Mouse (Mus musculus) cerebellum, adult (tissue): Measurements from ENCODE around the gene Ttll12.
A peak's percentile ranks its signal among the peaks of the same experiment; 100 is the strongest.

Source experiments
- ATAC-seq: cut with Nextera tagmentation; 2 replicates; pipeline ENCODE4 v1.9.2; 2017; ENCODE audit warnings: mild to moderate bottlenecking, moderate library complexity, mixed read lengths; ENCODE audit not compliant: insufficient number of reproducible peaks, low FRiP score, low TSS enrichment

Gene Ttll12

GRCm38 (mm10) chr15:83563857-83564651 lies 30.9 kb downstream of the Ttll12 start:
- ATAC-seq = no peak

GRCm38 (mm10) chr15:83563327-83563856 lies 31.6 kb downstream of the Ttll12 start, which contains the start of the genes Tspo and Mcat:
Gene Tspo (plus strand): TSS chr15:83563592.
Gene Mcat (minus strand): TSS chr15:83563787.
- ATAC-seq = no peak

- ATAC-seq = no peak
Measured at GRCm38 (mm10) chr15:83562626-83563270, 32.2 kb downstream of the Ttll12 start.

- ATAC-seq = no peak
Measured at GRCm38 (mm10) chr15:83560941-83561477, 33.9 kb downstream of the Ttll12 start.

DNA sequence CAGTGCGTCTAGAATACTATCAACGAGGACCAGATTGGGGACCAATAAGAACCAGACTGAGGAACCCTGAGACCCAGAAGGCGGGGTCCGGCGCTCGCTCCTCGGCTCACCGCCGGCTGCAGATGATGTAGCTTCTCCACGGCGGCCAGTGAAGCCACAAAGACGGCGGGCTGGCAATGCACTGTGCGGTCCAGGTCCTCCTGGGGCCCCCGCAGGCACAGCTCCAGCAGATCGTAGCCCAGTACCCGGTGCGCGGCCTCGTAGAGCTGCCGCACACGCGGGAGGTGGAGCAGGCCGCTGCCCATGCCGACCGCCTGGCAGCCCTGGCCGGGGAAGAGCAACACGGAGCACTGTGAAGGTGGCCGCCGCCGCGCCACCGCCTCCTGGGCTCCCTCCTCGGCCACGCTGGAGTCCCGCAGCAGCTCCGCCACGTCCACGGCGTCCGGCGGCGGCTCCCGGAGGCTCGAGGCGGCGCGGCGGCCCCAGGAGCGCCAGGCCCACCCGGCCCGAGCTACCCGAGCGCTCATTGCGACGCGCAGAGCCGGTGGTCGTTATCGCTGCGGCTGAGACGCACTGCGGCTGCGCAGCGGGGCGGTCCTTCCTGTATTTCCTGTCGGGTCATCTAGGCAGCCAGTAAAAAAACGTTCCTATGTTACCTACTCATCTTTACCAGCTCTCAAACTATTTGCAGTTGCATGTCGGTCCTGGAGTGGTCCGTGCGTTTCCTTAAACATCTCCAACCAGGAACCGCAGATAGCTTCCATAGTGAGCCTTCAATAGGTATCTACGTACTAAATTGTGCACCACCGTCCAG lies 39.6 kb downstream of the Ttll12 start:
- ATAC-seq = peak; percentile 83

DNA sequence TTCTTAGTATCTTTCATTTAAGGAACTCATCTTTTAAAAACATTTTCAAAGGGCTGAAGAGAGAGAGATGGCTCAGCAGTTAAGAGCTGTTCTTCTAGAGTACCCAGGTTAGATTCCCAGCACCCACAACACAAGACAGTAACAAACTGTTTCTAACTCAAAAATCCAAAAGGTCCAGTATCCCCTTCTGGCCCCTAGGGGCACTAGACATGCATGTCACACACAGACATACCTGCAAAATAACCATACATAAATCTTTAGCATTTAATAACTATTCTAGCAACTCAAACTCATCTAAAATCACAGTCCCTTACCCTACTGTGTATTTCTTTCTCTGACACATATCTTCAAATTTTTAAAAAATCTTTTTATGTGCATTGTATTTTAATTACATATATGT lies 41.1 kb downstream of the Ttll12 start:
- no peak for ATAC-seq

DNA sequence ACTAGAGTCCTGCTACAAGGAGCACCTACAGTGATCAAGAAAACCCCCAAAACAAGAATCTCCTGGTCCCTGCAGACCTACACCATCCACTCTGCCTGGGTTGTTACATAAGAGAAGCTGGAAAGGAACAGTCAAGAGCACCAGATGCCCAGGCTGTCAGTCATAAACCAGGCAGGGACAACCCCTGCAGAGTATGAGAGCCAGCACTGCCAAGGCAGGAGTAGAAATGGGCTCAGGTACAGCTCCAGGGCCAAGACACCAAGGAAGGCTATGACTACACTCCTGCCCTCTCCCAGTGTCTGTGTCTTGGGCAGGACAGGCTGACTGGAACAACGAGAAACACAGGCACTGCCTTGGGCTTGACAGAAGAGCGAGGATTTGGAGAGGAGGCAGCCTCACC lies 44.8 kb downstream of the Ttll12 start:
- no peak for ATAC-seq

GRCm38 (mm10) chr15:83547144-83547543 lies 47.8 kb downstream of the Ttll12 start:
- no peak for ATAC-seq

DNA sequence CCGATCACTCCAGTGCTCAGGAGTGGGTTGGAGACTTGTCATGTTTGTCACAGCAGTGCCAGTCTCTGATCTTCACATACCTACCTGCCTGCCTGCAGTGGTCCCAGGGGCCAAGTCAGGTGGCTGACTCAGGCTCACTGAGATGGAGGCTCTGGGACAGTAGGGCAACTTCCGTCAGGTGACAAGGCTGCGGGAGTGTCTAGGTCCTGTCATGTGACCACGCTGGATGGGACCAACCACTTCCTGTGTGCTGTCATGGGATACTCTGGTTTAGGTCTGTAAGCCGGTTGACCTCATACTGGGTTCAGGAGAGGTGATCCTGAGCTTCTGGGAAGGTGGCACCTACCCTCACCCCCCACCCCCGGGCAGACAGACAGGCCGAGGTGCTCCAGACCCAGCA lies 48.9 kb downstream of the Ttll12 start:
- ATAC-seq = no peak

GRCm38 (mm10) chr15:83541647-83542287 lies 53.2 kb downstream of the Ttll12 start:
- no peak for ATAC-seq

GRCm38 (mm10) chr15:83539905-83540304 lies 55.1 kb downstream of the Ttll12 start:
- no peak for ATAC-seq

- no peak for ATAC-seq
Measured at GRCm38 (mm10) chr15:83538855-83539254, 56.1 kb downstream of the Ttll12 start.

DNA sequence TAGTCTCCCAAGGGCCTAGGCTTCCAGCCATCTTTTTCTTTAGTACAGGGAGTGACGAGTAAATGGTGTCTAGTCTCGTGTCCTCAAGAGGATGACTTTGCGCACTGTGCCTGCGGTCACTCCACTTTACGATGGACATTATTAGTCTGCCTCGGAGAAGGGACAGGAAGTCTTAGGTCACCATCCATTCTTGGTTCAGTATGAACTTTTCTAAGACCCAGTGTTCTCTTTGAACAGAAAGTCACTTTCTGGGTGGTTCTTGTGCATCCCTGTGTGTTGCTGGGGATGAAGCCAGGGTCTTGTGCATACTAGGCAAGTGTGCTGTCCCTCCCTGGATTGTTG lies 59.1 kb downstream of the Ttll12 start:
- ATAC-seq = no peak

GRCm38 (mm10) chr15:83534960-83535889 lies 59.7 kb downstream of the Ttll12 start:
- no peak for ATAC-seq

GRCm38 (mm10) chr15:83532606-83533005 lies 62.4 kb downstream of the Ttll12 start:
- no peak for ATAC-seq

DNA sequence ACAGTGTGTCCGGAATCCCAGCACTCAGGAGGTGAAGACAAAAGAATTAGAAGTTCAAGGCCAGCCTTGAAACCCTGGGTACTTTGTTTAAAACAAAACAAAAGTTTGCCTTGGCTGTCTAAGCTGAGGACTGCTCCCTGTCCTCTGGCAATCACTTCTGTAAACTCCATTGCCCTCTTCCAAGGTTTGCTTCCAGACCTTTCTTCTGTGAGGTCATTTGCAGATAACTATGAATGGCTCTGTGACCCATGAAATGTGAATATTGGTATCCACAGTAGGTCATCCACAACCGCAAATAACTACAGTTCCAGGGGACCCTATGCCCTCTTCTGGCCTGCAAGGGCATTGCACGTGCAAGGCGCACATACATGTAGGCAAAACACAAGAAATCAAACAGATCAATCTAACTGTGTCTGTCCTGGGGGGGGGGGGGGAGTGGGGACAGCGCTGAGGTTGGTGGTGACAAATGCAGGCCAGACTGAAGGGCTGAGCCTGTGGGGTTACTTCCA lies 62.9 kb downstream of the Ttll12 start:
- ATAC-seq = no peak

- no peak for ATAC-seq
Measured at GRCm38 (mm10) chr15:83530688-83531087, 64.3 kb downstream of the Ttll12 start.

DNA sequence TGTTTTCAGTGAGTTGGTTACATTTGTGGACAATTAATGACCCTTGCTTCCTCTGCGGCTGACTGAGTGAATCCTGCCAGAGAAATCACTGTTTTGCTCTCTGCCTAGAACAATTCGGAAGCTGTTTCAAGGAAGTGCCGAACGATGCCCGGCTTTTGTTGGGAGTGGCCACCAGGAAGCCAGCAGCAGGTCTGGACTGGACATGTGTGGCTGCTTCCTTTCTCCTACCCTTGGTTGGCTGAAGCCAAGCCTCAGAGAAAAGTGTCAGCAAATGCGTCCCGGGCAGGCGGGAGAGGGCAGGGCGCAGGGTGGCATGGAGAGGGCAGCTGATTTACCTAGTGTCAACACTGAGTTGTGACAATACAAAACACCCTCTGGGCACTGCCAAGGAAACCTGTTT lies 64.7 kb downstream of the Ttll12 start:
- no peak for ATAC-seq

DNA sequence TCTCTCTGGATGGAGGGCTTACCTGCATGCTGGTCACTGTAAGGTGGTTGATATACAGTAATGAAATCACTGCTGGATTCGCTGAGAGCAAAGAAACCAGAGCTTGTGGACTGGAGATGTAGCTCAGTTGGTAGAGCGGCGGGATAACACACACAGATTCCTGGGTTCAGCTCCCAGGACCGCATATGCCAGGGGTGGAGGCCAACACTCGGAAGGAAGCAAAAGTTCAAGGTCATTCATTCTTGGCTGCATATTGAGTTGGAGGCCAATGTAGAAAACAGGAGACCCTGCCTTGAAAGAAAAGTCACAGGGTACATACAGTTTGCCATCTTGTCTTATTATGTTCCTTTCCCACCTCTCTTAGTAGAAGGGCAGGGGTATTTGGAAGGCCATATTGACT lies 65.2 kb downstream of the Ttll12 start:
- ATAC-seq = no peak
